Mouse (Mus musculus) liver, embryonic 14.5 days (tissue): ENCODE measurements around the gene Kif26b.

ENCODE experiments used
- CTCF ChIP-seq: IDR thresholded peaks from 2 replicates; pipeline ENCODE4 v1.5.1; 2016; ENCODE audit warnings: antibody characterized with exemption, low read depth, control low read depth
- EP300 ChIP-seq: IDR thresholded peaks from 2 replicates; pipeline ENCODE4 v1.6.1; 2016; ENCODE audit warnings: antibody characterized with exemption, low read depth

GRCm38 (mm10) chr1:178770626-178771362 is 241.9 kb downstream of the Kif26b start:
- TF ChIP-seq CTCF (no peak), EP300 (no peak)
